Mouse (Mus musculus) spleen, adult 2 months (tissue): ENCODE results near the gene Prom1.

Source experiments
- CTCF ChIP-seq: fragments of 200-500 bp; IDR thresholded peaks from 2 replicates; pipeline ENCODE4 v1.5.1; 2011; ENCODE audit warnings: mild to moderate bottlenecking, inconsistent platforms; ENCODE audit not compliant: insufficient read depth, insufficient read length, insufficient replicate concordance; ENCODE audit errors: extremely low read depth
- POLR2A ChIP-seq: fragments of 200-500 bp; IDR thresholded peaks from 2 replicates; pipeline ENCODE4 v1.6.1; 2011; ENCODE audit warnings: low read depth, low read length, inconsistent platforms

DNA sequence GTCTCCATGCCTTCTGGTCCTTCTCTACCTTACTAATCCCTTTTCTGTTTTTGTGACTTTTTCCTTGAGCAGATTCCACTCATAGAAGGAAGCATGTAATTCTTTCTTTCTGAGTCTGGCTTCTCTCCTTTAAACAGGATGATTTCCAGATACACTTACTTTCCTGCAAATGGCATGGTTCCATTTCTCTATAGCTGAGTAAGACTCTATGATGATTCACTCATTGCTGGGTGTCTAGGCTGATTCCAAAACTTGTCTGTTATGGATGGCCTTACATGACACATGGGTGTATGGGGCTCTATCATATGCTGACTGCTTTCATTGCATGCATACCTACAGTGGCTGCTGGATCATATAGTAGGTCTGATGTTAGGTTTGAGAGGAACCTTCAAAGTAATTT lies 115.6 kb downstream of the Prom1 start:
- TF ChIP-seq POLR2A (no peak), CTCF (no peak)
